Mouse (Mus musculus) thymus, postnatal 0 days (tissue): ENCODE results near the gene Mast4. TPM values are rescaled to one million over a fixed set of nuclear protein-coding genes. Genes with fewer than 3 reads are reported as not detected.

Experiments used
- DNase-seq: peaks from one replicate; pipeline ENCODE4 v3.0.0-alpha.2; 2015; ENCODE audit warnings: low spot score
- polyA plus RNA-seq: library from polyadenylated mRNA; unstranded; fragments of >200 nt; fragmentation: Nextera tagmentation; extraction: Ambion mirVana; gene quantifications from 2 replicates; pipeline ENCODE4 v1.2.1, GENCODE M21; 2015

Mast4 gene
- polyA plus RNA-seq, 1 experiment from 2014 or later, result 25.4 TPM

- no peak for DNase-seq
These were observed 516.0 kb downstream of the Mast4 start for GRCm38 (mm10) chr13:102818287-102818686.

GRCm38 (mm10) chr13:102816689-102817088 lies 517.6 kb downstream of the Mast4 start:
- no peak for DNase-seq

GRCm38 (mm10) chr13:102815158-102815557 lies 519.1 kb downstream of the Mast4 start:
- no peak for DNase-seq

GRCm38 (mm10) chr13:102811129-102811832 lies 523.0 kb downstream of the Mast4 start:
- no peak for DNase-seq

- DNase-seq, result no peak
These were observed 527.6 kb downstream of the Mast4 start for GRCm38 (mm10) chr13:102806652-102807051.

- DNase-seq, result no peak
These were observed 529.1 kb downstream of the Mast4 start for GRCm38 (mm10) chr13:102805190-102805589.

- no peak for DNase-seq
These were observed 531.1 kb downstream of the Mast4 start for GRCm38 (mm10) chr13:102803206-102803605.

- no peak for DNase-seq
These were observed 542.1 kb downstream of the Mast4 start for GRCm38 (mm10) chr13:102792157-102792556.

GRCm38 (mm10) chr13:102790601-102791155 lies 543.6 kb downstream of the Mast4 start:
- DNase-seq, result no peak

- DNase-seq, result no peak
These were observed 547.5 kb downstream of the Mast4 start for GRCm38 (mm10) chr13:102786666-102787230.

GRCm38 (mm10) chr13:102783531-102784310 lies 550.6 kb downstream of the Mast4 start:
- DNase-seq, result no peak

- DNase-seq, result no peak
These were observed 555.0 kb downstream of the Mast4 start for GRCm38 (mm10) chr13:102779275-102779674.

- no peak for DNase-seq
These were observed 555.4 kb downstream of the Mast4 start for GRCm38 (mm10) chr13:102778859-102779258.

- DNase-seq, result no peak
These were observed 558.8 kb downstream of the Mast4 start for GRCm38 (mm10) chr13:102775506-102775905.

- no peak for DNase-seq
These were observed 559.5 kb downstream of the Mast4 start for GRCm38 (mm10) chr13:102774786-102775201.

GRCm38 (mm10) chr13:102773169-102773568 lies 561.1 kb downstream of the Mast4 start:
- no peak for DNase-seq

GRCm38 (mm10) chr13:102770194-102770593 lies 564.1 kb downstream of the Mast4 start:
- no peak for DNase-seq

GRCm38 (mm10) chr13:102768512-102768911 lies 565.8 kb downstream of the Mast4 start:
- no peak for DNase-seq

- no peak for DNase-seq
These were observed 567.2 kb downstream of the Mast4 start for GRCm38 (mm10) chr13:102767110-102767509.

- DNase-seq, result no peak
These were observed 569.1 kb downstream of the Mast4 start for GRCm38 (mm10) chr13:102765216-102765615.

GRCm38 (mm10) chr13:102764218-102764617 lies 570.1 kb downstream of the Mast4 start:
- no peak for DNase-seq

GRCm38 (mm10) chr13:102762203-102762602 lies 572.1 kb downstream of the Mast4 start:
- no peak for DNase-seq
